ENCODE assay signal across 8 mouse cellular contexts in the genomic region with DNA sequence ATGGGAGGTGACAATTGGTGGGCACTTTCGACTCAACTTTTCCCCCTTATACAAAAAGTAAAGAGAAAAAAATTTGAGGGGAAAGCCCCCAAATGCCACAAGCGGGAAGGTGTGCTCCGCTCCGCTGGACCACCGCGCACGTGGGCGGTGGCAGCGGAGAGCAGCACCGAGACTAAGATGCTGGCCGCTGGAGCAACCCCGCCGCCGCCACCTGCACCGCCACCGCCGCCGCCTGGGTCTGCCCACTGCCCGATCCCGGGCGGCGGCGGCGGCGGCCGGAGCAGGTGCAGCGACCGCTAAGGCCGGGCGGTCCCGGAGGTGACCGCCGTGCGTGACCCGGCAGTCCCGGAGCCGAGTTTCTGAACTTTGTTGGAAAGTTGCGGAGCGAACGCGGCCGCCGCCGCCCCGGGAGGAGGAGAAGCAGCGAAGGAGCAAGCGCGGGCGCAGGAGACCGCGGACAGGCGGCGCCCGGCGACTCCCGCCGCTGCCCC. TPM values are rescaled to one million over a fixed set of nuclear protein-coding genes. Genes with fewer than 3 reads are reported as not detected.
DNase-seq lines count a peak whose midpoint lies in the region; ATAC-seq and TF ChIP-seq lines count a peak whose summit lies in the region.

A gene (minus strand): TSS at position 181 of the 491 bp plus-strand sequence.

- H3K4me3 ChIP-seq in testis, adult 2 months (ENCODE audit: control insufficient read depth, low read depth, low read length): peak within 1 kb of the TSS; percentile 81
- peak within 1 kb of the TSS; percentile 30 for H3K4me3 ChIP-seq in forebrain, postnatal 0 days (ENCODE audit: low read depth, low read length)
- peak within 1 kb of the TSS; percentile 50 for H3K4me3 ChIP-seq in limb, embryonic 15.5 days
- peak within 1 kb of the TSS; percentile 45 for H3K4me3 ChIP-seq in stomach, embryonic 16.5 days (replicated peaks; ENCODE audit: low read length)

- no peaks in the 10 kb centered on the region for H3K9me3 ChIP-seq in forebrain, postnatal 0 days (ENCODE audit: low read length)
- H3K9me3 ChIP-seq in limb, embryonic 15.5 days: no peaks in the 10 kb centered on the region
- H3K9me3 ChIP-seq in stomach, embryonic 16.5 days (replicated peaks; ENCODE audit: control insufficient read depth, low read length): no peaks in the 10 kb centered on the region

- H3K27ac ChIP-seq in testis, adult 2 months (ENCODE audit: control insufficient read depth, insufficient read depth, low read depth, low read length): peak within 1 kb of the TSS; percentile 54
- no peak within 1 kb of the TSS; the same call in 1 of the 2 replicates for H3K27ac ChIP-seq in forebrain, postnatal 0 days (ENCODE audit: low read depth, low read length)
- H3K27ac ChIP-seq in limb, embryonic 15.5 days: no peak within 1 kb of the TSS
- no peak within 1 kb of the TSS for H3K27ac ChIP-seq in stomach, embryonic 16.5 days (ENCODE audit: low read length)

- TF ChIP-seq CTCF in testis, adult 2 months (IDR thresholded peaks at IDR 0.05; ENCODE audit: control insufficient read depth, insufficient read depth, insufficient replicate concordance, low read depth, low read length): no peak
- no peak for TF ChIP-seq CTCF in forebrain, postnatal 0 days (IDR thresholded peaks at IDR 0.05; ENCODE audit: low read depth)

- H3K4me1 ChIP-seq in testis, adult 2 months (ENCODE audit: control insufficient read depth, insufficient read depth, low read length): peaks cover 29% of the 10 kb centered on the region
- no peaks in the 10 kb centered on the region for H3K4me1 ChIP-seq in forebrain, postnatal 0 days (ENCODE audit: insufficient read depth)
- H3K4me1 ChIP-seq in limb, embryonic 15.5 days: peaks cover 39% of the 10 kb centered on the region
- H3K4me1 ChIP-seq in stomach, embryonic 16.5 days (ENCODE audit: control insufficient read depth, insufficient read depth, low read length): peaks cover 3% of the 10 kb centered on the region; the same call in 1 of the 2 replicates

- H3K27me3 ChIP-seq in testis, adult 2 months (ENCODE audit: control insufficient read depth, insufficient read depth, low read length): peaks cover 8% of the 10 kb centered on the region
- peaks cover 79% of the 10 kb centered on the region for H3K27me3 ChIP-seq in forebrain, postnatal 0 days (ENCODE audit: insufficient read depth, low read length)
- peaks cover 96% of the 10 kb centered on the region for H3K27me3 ChIP-seq in limb, embryonic 15.5 days
- H3K27me3 ChIP-seq in stomach, embryonic 16.5 days (ENCODE audit: control insufficient read depth, insufficient read depth, low read length): peaks cover 90% of the 10 kb centered on the region

- no peak for TF ChIP-seq POLR2A in testis, adult 2 months (IDR thresholded peaks at IDR 0.05; ENCODE audit: control insufficient read depth, low read depth, low read length)

- H3K9ac ChIP-seq in forebrain, postnatal 0 days: no peak within 1 kb of the TSS
- no peak within 1 kb of the TSS for H3K9ac ChIP-seq in limb, embryonic 15.5 days
- no peak within 1 kb of the TSS for H3K9ac ChIP-seq in stomach, embryonic 16.5 days (ENCODE audit: low read length)

- no peak for DNase-seq in testis, postnatal 10 days (ENCODE audit: low spot score)
- DNase-seq in forebrain, postnatal 0 days: no peak
- no peak for DNase-seq in gastrocnemius, adult 18-20 months (ENCODE audit: low spot score)
- no peak for DNase-seq in urinary bladder, adult 2 months (ENCODE audit: low spot score)

- H3K4me2 ChIP-seq in forebrain, postnatal 0 days (ENCODE audit: low read depth): peak within 1 kb of the TSS; percentile 44
- peak within 1 kb of the TSS; percentile 93 for H3K4me2 ChIP-seq in limb, embryonic 15.5 days
- peak within 1 kb of the TSS; percentile 73 for H3K4me2 ChIP-seq in stomach, embryonic 16.5 days (ENCODE audit: low read depth, low read length)

- H3K36me3 ChIP-seq in testis, adult 2 months (ENCODE audit: control insufficient read depth, insufficient read depth, low read length): no peaks in the 10 kb centered on the region
- no peaks in the 10 kb centered on the region for H3K36me3 ChIP-seq in forebrain, postnatal 0 days (ENCODE audit: insufficient read depth)
- H3K36me3 ChIP-seq in limb, embryonic 15.5 days: no peaks in the 10 kb centered on the region
- H3K36me3 ChIP-seq in stomach, embryonic 16.5 days (ENCODE audit: control insufficient read depth, insufficient read depth, low read length): no peaks in the 10 kb centered on the region

- 3% methylated on average over 35 of the region's 57 CpGs for WGBS in forebrain, postnatal 0 days
- WGBS in limb, embryonic 15.5 days: 0% methylated on average over 47 of the region's 57 CpGs
- WGBS in stomach, embryonic 16.5 days: under 1% methylated on average over 57 of the region's 57 CpGs

- ATAC-seq in forebrain, postnatal 0 days: no peak; the same call in 1 of the 2 replicates
- ATAC-seq in limb, embryonic 15.5 days (ENCODE audit: insufficient number of reproducible peaks, low FRiP score, low TSS enrichment, low read depth): no peak
- ATAC-seq in stomach, embryonic 16.5 days (ENCODE audit: insufficient read depth, low FRiP score): no peak
- ATAC-seq in frontal cortex, adult (ENCODE audit: low TSS enrichment): no peak

RNA-seq across cellular contexts. Expression of the gene that starts here (rescaled TPM):
- 0.28 and 0.30 TPM in 2 replicates for polyA plus RNA-seq in testis, adult 2 months (2012; rRNA removed)
- 4.5 and 9.4 TPM in 2 replicates for total RNA-seq in forebrain, postnatal 0 days (2014; rRNA removed)
- 1.3 and 1.5 TPM in 2 replicates for polyA plus RNA-seq in forebrain, postnatal 0 days (2015; fragmentation: Nextera tagmentation; extraction: Ambion mirVana)
- not detected in 2 replicates for polyA plus RNA-seq in limb, embryonic 15.5 days (2015; fragmentation: Nextera tagmentation; extraction: Ambion mirVana)
- not detected in 2 replicates for polyA plus RNA-seq in stomach, embryonic 16.5 days (2015; fragmentation: Nextera tagmentation; extraction: Ambion mirVana)
- not detected for total RNA-seq in gastrocnemius, adult 18-20 months (2021)
- polyA plus RNA-seq in urinary bladder, adult 2 months (2012; rRNA removed): not detected in 2 replicates

Comparison
In these comparisons a context has a peak if more than half of its experiments do, and no peak if none do; other contexts are left out.
1. H3K4me3 ChIP-seq: peak in every context shown above with its lines; median percentile 81 in testis, adult 2 months; 50 in limb, embryonic 15.5 days; 45 in stomach, embryonic 16.5 days; 30 in forebrain, postnatal 0 days.